Mouse (Mus musculus) embryonic facial prominence, embryonic 15.5 days (tissue): ENCODE measurements around the gene Med25. TPM values are rescaled to one million over a fixed set of nuclear protein-coding genes. Genes with fewer than 3 reads are reported as not detected.
A peak's percentile ranks its signal among the peaks of the same experiment; 100 is the strongest.
"Not testable (repeated sequence)": the region's sequence is repeated elsewhere in the genome, so short reads cannot be mapped to it uniquely, and the experiment has no call there.

Source experiments
- ATAC-seq: fragments of 200-750 bp; cut with Nextera tagmentation; 2 replicates; pipeline ENCODE4 v1.8.0; 2017; ENCODE audit warnings: low read depth, moderate TSS enrichment; ENCODE audit not compliant: insufficient number of reproducible peaks, low FRiP score, low TSS enrichment
- H3K27ac ChIP-seq: fragments of 300-500 bp; sonication (generic); replicated peaks from 2 replicates; pipeline ENCODE4 v1.5.1; 2015; ENCODE audit warnings: mild to moderate bottlenecking, inconsistent platforms
- H3K27me3 ChIP-seq: fragments of 300-500 bp; sonication (generic); 2 replicates; pipeline ENCODE4 v1.6.1; 2015; ENCODE audit warnings: inconsistent platforms
- H3K36me3 ChIP-seq: fragments of 300-500 bp; sonication (generic); 2 replicates; pipeline ENCODE4 v1.6.1; 2015; ENCODE audit warnings: mild to moderate bottlenecking, inconsistent platforms
- H3K4me1 ChIP-seq: fragments of 300-500 bp; sonication (generic); 2 replicates; pipeline ENCODE4 v1.6.1; 2015; ENCODE audit warnings: inconsistent platforms
- H3K4me2 ChIP-seq: fragments of 300-500 bp; sonication (generic); replicated peaks from 2 replicates; pipeline ENCODE4 v1.6.1; 2015; ENCODE audit warnings: mild to moderate bottlenecking, inconsistent platforms
- H3K4me3 ChIP-seq: fragments of 300-500 bp; sonication (generic); replicated peaks from 2 replicates; pipeline ENCODE4 v1.5.1; 2015; ENCODE audit warnings: mild to moderate bottlenecking, inconsistent platforms
- H3K9ac ChIP-seq: fragments of 300-500 bp; sonication (generic); 2 replicates; pipeline ENCODE4 v1.6.1; 2015; ENCODE audit warnings: inconsistent platforms
- H3K9me3 ChIP-seq: fragments of 300-500 bp; sonication (generic); replicated peaks from 2 replicates; pipeline ENCODE4 v1.6.1; 2016; ENCODE audit warnings: inconsistent platforms
- WGBS: fragments of 180-500 bp; shearing (Covaris S2); methylation state at CpG from one replicate; pipeline ENCODE4 v1.1.7; 2015; 5-methylcytosine and 5-hydroxymethylcytosine counted together
- polyA plus RNA-seq: library from polyadenylated mRNA; unstranded; fragments of >200 nt; fragmentation: Nextera tagmentation; extraction: Ambion mirVana; gene quantifications from 2 replicates; pipeline ENCODE4 v1.2.1, GENCODE M21; 2015

Gene Med25
- polyA plus RNA-seq, 1 experiment from 2014 or later: 122 TPM

DNA sequence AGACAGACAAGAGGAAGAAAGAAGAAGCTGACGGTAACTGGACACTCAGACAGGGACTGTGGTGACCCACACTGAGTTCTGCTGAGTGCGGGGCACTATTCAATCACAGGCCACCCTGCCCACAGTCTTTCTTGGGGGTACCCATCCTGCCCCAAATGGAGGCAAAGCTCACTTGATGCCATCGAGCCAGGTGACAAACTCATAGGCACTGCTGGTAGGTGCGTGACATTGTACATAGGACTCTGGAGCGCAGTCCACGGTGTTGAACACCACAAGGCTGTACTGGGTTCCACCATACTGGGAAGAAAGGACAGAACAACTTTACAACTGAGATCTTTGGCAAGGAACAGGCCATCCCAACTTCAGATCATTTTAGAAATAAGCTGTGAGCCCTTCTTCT lies 901 bp downstream of the Med25 start:
- ATAC-seq: no peak
- H3K4me2 ChIP-seq: peak overlapping the region; percentile 69
- WGBS: 12% methylated on average over 6 of the region's 6 CpGs

DNA sequence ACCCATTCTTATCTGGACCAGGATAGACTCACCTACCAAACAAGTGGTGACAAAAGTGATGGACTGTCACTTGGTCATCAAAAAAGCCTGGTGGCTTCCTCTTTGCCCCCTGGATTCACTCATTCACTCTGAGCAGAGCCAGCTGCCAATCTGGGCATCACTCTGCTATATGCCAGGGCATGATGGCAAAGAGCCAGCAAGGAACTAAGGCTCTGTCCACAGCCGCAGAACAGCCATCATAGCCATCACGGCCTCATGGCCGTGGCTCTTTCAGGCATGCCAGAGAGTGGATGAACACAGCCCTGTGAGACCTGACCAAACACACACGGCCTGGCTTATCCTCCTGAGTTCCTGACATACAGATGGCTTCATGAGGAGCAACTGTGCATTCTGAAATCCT lies 1.8 kb downstream of the Med25 start:
- no peaks in the 10 kb centered on the region for H3K9me3 ChIP-seq
- H3K4me2 ChIP-seq: peak overlapping the region; percentile 69
- H3K27ac ChIP-seq: no peak overlapping the region
- H3K4me1 ChIP-seq: peaks cover 34% of the 10 kb centered on the region
- H3K9ac ChIP-seq: peak overlapping the region; percentile 66; the same call in 1 of the 2 replicates
- no peak for ATAC-seq
- H3K27me3 ChIP-seq: no peaks in the 10 kb centered on the region
- peak overlapping the region; percentile 78 for H3K4me3 ChIP-seq
- H3K36me3 ChIP-seq: peaks cover 30% of the 10 kb centered on the region
- WGBS: 78% methylated on average over 4 of the region's 4 CpGs

More for the DNA sequence above, 901 bp downstream of the Med25 start:
- Histone ChIP-seq H3K9me3 (no peaks in the 10 kb centered on the region), H3K27me3 (no peaks in the 10 kb centered on the region), H3K36me3 (peaks cover 25% of the 10 kb centered on the region), H3K4me1 (peaks cover 39% of the 10 kb centered on the region), H3K27ac (peak overlapping the region; percentile 100; the same call in 1 of the 2 replicates), H3K4me3 (peak overlapping the region; percentile 78), H3K9ac (peak overlapping the region; percentile 66)

DNA sequence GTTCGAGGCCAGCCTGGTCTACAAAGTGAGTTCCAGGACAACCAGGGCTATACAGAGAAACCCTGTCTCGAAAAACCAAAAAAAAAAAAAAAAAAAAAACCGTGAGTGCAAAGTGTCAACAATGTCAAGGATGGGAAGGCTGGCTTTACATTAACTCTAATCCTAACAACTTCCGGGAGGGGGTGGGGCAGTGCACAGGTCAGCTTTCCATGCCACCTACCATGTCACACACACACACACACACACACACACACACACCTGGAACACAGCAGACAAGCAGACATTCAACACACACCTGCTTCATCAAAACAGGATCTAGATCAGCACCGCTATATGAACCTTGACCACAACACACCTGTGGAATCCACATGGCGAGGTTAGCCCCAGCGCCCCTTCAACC lies 2.3 kb downstream of the Med25 start:
- Histone ChIP-seq H3K4me3 (peak overlapping the region; percentile 78; the same call in 1 of the 2 replicates), H3K4me1 (peaks cover 31% of the 10 kb centered on the region), H3K36me3 (peaks cover 35% of the 10 kb centered on the region), H3K9me3 (no peaks in the 10 kb centered on the region), H3K4me2 (no peak overlapping the region), H3K27me3 (no peaks in the 10 kb centered on the region), H3K27ac (no peak overlapping the region), H3K9ac (no peak overlapping the region)
- ATAC-seq: no peak
- WGBS: 82% methylated on average over 6 of the region's 7 CpGs

DNA sequence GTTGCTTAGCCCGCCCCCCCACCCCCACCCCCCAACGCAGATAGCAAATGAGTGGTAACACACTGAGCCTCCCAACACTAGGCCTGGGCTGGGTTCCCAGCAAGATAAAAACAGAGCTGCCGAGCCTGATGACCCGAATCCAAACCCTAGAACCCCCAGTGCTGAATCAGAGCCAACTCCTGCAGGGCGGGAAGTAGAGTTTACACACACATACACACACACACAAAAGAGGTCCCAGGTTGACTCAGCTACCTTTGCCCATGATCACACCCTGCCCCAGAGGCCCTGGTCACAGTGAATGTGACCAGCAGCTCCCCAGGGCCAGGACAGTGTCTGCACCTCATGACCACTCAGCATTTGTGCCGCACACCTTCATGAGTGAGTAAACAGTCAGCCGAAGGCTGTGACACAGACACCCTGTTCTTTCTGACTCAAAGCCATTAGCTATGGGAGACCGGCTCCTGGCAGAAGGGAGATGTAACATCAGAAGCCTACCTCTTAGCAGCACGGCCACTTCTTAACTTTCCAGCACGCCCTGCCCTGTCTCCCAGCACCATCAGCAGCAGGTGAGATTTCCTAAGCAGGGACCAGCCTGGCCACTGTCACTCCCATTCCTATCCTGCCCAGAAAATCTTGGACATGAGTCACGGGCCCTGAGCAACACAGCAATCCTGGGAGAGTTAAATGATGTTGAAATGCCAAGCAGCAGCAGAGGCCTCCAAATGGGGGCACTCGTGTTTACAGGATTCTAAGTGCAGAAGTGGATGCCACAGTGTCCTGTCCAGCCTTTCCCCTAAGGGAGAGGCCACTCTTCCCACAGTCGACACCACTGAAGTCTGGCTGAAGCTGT lies 4.0 kb downstream of the Med25 start:
- Histone ChIP-seq H3K27ac (no peak overlapping the region), H3K4me1 (peaks cover 26% of the 10 kb centered on the region), H3K27me3 (no peaks in the 10 kb centered on the region), H3K9ac (no peak overlapping the region), H3K36me3 (peaks cover 49% of the 10 kb centered on the region), H3K4me2 (no peak overlapping the region), H3K9me3 (no peaks in the 10 kb centered on the region), H3K4me3 (no peak overlapping the region)
- WGBS: 88% methylated on average over 13 of the region's 13 CpGs
- no peak for ATAC-seq

DNA sequence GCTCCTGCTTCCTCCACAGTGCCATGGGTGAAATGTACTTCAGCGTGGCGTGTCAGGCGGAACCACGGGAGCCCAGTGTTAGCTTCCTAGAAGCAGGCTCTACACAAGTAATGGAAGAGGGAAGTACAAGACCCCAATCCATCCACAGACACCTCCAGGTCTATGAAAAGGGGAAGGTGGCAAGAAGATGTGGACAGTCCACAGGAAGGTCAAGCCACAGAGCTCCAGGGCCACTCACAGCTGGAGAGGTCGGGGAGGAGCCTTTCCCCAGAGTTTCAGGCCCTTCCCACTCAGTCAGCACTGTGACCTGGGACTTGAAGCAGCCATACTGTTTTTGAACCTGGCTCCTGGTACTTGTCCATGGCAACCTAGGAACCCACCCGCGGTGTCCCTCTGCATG lies 5.5 kb downstream of the Med25 start:
- Histone ChIP-seq H3K27ac (0 out of 2 replicates have a peak overlapping the region, but pooled peaks have one; percentile 22), H3K9me3 (no peaks in the 10 kb centered on the region), H3K36me3 (peaks cover 63% of the 10 kb centered on the region), H3K27me3 (no peaks in the 10 kb centered on the region), H3K9ac (no peak overlapping the region), H3K4me2 (no peak overlapping the region), H3K4me3 (no peak overlapping the region), H3K4me1 (peaks cover 21% of the 10 kb centered on the region)
- WGBS: 90% methylated on average over 7 of the region's 7 CpGs
- no peak for ATAC-seq

DNA sequence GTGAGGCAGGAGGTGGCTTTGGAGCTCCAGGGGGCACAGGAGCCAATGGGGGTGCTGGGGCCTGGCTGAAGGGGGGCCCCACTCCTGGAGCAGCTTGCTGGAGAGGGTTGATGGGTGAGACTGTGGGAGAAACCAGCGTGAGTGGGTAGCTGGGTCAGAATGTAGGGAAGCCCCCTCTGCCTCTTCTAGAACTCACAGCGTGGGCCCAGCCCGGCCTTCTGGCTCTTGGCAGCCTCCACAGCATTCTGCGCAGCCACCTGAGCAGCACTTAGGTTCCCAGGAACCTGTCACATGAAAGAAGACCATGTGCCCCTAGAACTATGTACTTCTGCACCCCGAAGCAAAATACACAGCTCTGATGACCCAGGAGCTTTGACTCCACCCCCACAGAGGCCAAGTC lies 7.9 kb downstream of the Med25 start:
- Histone ChIP-seq H3K4me2 (no peak overlapping the region), H3K4me3 (no peak overlapping the region), H3K27ac (no peak overlapping the region), H3K9ac (no peak overlapping the region), H3K4me1 (0 out of 2 replicates have a peak, but pooled peaks cover 6% of the 10 kb centered on the region), H3K9me3 (no peaks in the 10 kb centered on the region), H3K36me3 (peaks cover 86% of the 10 kb centered on the region), H3K27me3 (no peaks in the 10 kb centered on the region)
- WGBS: 87% methylated on average over 5 of the region's 5 CpGs
- ATAC-seq: no peak

DNA sequence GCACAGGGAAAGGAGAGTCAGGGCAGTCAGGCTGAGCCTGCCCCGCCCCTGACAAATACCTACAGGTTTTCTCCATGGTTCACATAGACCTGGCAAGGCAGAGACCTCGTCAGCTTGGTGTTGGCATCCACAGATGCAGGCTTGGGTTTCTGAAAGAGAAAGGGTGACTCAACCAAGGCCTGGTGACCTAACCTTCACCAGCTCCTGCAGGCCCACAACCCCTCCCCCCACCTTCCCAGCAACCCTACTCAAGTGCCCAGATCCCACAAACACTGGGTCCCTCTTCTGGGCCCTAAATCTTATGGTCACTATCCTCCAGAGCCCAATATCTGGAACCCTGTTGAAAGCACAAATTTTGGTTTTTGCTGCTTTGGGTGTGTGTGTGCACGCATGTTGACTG lies 9.5 kb downstream of the Med25 start:
- no peak for ATAC-seq
- Histone ChIP-seq H3K27ac (no peak overlapping the region), H3K4me1 (no peaks in the 10 kb centered on the region), H3K4me2 (no peak overlapping the region), H3K36me3 (peaks cover 87% of the 10 kb centered on the region), H3K27me3 (no peaks in the 10 kb centered on the region), H3K9me3 (no peaks in the 10 kb centered on the region), H3K4me3 (no peak overlapping the region), H3K9ac (no peak overlapping the region)
- WGBS: 95% methylated on average over 3 of the region's 3 CpGs

DNA sequence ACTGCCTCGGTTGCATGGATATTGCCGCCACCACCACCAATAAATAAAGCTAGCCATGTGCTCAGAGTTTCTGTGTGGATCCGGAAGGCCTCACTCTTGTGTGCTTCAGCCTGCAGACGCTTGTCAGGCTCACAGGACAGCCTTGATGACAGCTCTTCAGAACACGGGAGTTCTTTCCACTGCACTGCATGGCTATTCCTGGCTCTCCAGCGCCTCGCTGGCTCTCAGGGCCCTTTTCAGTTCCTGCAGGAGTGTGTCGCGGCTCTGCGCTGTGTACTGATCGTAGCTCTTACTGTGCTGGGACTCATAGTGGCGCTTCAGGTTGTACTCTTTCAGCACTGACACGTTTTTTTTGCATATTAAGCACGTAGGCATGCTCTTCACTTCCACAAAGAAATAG lies 14.7 kb downstream of the Med25 start:
- H3K4me2 ChIP-seq: no peak overlapping the region
- H3K4me1 ChIP-seq: 0 out of 2 replicates have a peak, but pooled peaks cover 4% of the 10 kb centered on the region
- no peak overlapping the region for H3K9ac ChIP-seq
- no peak for ATAC-seq
- no peak overlapping the region for H3K4me3 ChIP-seq
- H3K36me3 ChIP-seq: peaks cover 69% of the 10 kb centered on the region
- no peaks in the 10 kb centered on the region for H3K27me3 ChIP-seq
- H3K27ac ChIP-seq: no peak overlapping the region
- WGBS: 90% methylated on average over 14 of the region's 14 CpGs
- H3K9me3 ChIP-seq: no peaks in the 10 kb centered on the region

DNA sequence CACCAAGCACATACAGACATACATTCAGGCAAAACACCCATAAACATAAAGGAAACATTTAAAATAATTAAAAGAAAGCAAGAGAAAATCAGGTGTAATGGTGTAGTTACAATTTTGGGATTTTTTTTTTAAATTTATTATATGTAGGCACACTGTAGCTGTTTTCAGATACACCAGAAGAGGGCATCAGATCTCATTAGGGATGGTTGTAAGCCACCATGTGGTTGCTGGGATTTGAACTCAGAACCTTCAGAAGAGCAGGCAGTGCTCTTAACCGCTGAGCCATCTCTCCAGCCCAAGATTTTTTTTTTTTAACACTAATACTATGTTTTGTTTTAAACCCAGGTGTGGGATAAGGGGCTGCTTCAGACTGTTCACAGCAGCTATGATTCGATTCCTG lies 20.7 kb downstream of the Med25 start:
- H3K4me2 ChIP-seq, H3K27me3 ChIP-seq, ATAC-seq, H3K9ac ChIP-seq, H3K4me3 ChIP-seq, H3K27ac ChIP-seq, H3K9me3 ChIP-seq: not testable (repeated sequence)
- Histone ChIP-seq H3K4me1 (peaks cover 23% of the 10 kb centered on the region), H3K36me3 (peaks cover 11% of the 10 kb centered on the region; the same call in 1 of the 2 replicates)
- 79% methylated on average over 2 of the region's 2 CpGs for WGBS

DNA sequence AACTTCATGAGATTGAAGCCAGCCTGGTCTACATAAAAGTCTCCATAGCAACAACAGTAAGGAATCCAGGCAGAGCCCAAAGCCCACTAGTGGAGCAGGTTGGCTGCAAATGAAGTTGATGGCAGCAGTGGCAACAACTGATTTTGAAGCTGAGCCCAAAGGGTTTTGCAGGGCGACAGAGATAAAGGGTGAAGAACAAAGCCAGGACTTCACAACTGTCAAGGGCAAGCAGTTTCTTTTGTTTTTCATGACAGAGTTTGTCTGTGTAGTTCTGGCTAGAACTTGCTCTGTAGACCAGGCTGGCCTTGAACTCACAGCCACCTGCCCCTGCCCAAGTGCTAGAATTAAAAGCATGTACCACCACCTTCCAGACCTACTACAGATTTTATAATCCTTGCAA lies 21.3 kb downstream of the Med25 start:
- peaks cover 6% of the 10 kb centered on the region for H3K36me3 ChIP-seq
- H3K9me3 ChIP-seq: no peaks in the 10 kb centered on the region
- peaks cover 29% of the 10 kb centered on the region for H3K4me1 ChIP-seq
- H3K4me2 ChIP-seq: no peak overlapping the region
- no peak overlapping the region for H3K4me3 ChIP-seq
- ATAC-seq: no peak
- no peaks in the 10 kb centered on the region for H3K27me3 ChIP-seq
- H3K27ac ChIP-seq: no peak overlapping the region
- no peak overlapping the region for H3K9ac ChIP-seq
- WGBS: 73% methylated on average over 1 of the region's 1 CpGs

DNA sequence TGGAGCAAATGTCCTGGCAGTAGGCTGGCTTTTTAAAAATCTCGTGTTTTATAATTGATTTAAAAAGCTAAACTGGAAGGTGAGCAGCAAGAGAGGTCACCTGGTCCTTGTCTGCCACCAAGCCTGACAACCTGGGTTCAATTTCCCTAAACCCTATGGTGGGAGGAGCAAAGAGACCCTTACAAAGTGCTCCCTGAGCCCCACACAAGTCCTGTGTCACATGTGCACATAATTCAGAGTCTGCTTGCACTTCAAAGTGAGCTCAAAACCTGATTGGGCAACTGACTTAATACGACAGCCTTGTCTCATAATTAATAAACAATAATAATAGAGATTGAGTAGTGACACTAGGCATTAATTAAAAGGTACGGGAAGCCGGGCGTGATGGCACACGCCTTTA lies 21.9 kb downstream of the Med25 start:
- Histone ChIP-seq H3K9ac (no peak overlapping the region), H3K9me3 (no peaks in the 10 kb centered on the region), H3K36me3 (peaks cover 7% of the 10 kb centered on the region), H3K4me3 (peak overlapping the region; percentile 95), H3K4me2 (peak overlapping the region; percentile 89), H3K27me3 (no peaks in the 10 kb centered on the region), H3K27ac (peak overlapping the region; percentile 100; the same call in 1 of the 2 replicates), H3K4me1 (peaks cover 35% of the 10 kb centered on the region)
- no peak for ATAC-seq
- WGBS: 76% methylated on average over 6 of the region's 6 CpGs
